Mouse (Mus musculus) G1E (cell line): ENCODE results near the gene Gm17334.

Source experiments
- CTCF ChIP-seq: IDR thresholded peaks from 2 replicates; pipeline ENCODE4 v1.5.1; 2012; ENCODE audit warnings: low read depth, low read length, inconsistent platforms, mixed read lengths
- GATA1 ChIP-seq: IDR thresholded peaks from 2 replicates; pipeline ENCODE4 v1.6.1; 2012; ENCODE audit warnings: borderline replicate concordance, low read length, inconsistent platforms, mixed read lengths
- POLR2AphosphoS5 ChIP-seq: IDR thresholded peaks from 2 replicates; pipeline ENCODE4 v1.6.1; 2012; ENCODE audit warnings: low read depth, low read length, inconsistent platforms; ENCODE audit not compliant: insufficient replicate concordance
- TAL1 ChIP-seq: conservative IDR thresholded peaks from 2 replicates; pipeline ENCODE4 v1.6.1; 2012; ENCODE audit warnings: low read depth, low read length, inconsistent platforms, mixed read lengths

DNA sequence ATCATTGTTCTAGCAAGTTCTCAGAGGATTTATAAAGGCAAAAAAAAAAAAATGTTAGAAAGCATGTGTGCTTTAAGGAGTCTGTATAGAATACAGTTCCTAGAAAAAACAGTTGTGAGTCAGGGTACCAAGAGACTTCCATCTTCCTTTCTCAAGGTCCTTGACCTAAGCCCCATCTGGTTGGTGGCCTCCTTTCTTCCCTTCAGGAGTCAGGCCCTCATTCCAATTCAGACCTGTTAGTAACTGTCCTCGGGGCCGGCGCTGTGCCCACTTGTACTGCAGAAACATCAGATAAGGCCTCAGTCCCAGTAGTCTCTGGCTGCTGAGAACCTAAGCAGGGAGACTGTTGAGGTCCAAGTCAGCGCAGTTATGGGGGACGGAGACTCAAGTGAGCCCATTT is at the start of gene Gm17334:
- TF ChIP-seq CTCF (no peak), GATA1 (no peak), TAL1 (no peak), POLR2AphosphoS5 (no peak)
